Mouse (Mus musculus): Measurements from ENCODE around the gene Prr27. TPM values are rescaled to one million over a fixed set of nuclear protein-coding genes. Genes with fewer than 3 reads are reported as not detected.

The Prr27 gene
- polyA plus RNA-seq (2015; fragmentation: Nextera tagmentation; extraction: Ambion mirVana), result not detected in 2 replicates

DNA sequence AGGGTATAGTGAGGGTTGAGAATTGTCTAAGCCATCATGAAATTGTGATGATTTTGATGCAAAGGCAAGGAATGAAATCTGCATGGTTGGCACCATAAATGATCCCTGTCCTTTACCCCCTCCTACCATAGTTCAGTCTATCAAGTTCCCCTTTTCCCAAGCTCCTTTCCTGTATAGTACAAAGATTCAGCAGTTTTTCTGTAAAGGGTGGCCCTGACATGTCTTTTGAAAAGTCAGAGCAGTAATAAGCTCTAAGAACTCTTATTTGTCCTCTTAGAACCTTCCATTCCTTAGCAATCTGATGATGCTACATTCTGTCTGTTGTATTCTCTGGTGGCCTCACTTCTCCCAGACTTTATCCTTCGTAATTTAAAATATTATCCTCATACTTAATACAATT lies at the start of gene Prr27:
Gene Prr27, plus strand, starts transcription at position 301 of the 400 bp plus-strand sequence.
- Histone ChIP-seq H3K9me3 (no peaks in the 10 kb centered on the region), H3K4me3 (no peak within 1 kb of the TSS), H3K36me3 (replicated peaks) (no peaks in the 10 kb centered on the region), H3K27ac (no peak within 1 kb of the TSS), H3K9ac (no peak within 1 kb of the TSS), H3K4me1 (no peaks in the 10 kb centered on the region), H3K4me2 (no peak within 1 kb of the TSS), H3K27me3 (replicated peaks) (no peaks in the 10 kb centered on the region)
- 71% methylated on average over 1 of the region's 1 CpGs for WGBS
- ATAC-seq (replicated peaks), result no peak

- no peak overlapping the region for H3K4me3 ChIP-seq
- no peaks in the 10 kb centered on the region for H3K27me3 ChIP-seq (replicated peaks)
- ATAC-seq (replicated peaks), result no peak
- 63% methylated on average over 4 of the region's 4 CpGs for WGBS
- no peaks in the 10 kb centered on the region for H3K36me3 ChIP-seq (replicated peaks)
- no peaks in the 10 kb centered on the region for H3K4me1 ChIP-seq
- H3K27ac ChIP-seq, result no peak overlapping the region
- H3K9me3 ChIP-seq, result no peaks in the 10 kb centered on the region
- H3K9ac ChIP-seq, result no peak overlapping the region
- no peak overlapping the region for H3K4me2 ChIP-seq
Observed at GRCm38 (mm10) chr5:87782731-87783130, 42.8 kb upstream of the Prr27 start.

DNA sequence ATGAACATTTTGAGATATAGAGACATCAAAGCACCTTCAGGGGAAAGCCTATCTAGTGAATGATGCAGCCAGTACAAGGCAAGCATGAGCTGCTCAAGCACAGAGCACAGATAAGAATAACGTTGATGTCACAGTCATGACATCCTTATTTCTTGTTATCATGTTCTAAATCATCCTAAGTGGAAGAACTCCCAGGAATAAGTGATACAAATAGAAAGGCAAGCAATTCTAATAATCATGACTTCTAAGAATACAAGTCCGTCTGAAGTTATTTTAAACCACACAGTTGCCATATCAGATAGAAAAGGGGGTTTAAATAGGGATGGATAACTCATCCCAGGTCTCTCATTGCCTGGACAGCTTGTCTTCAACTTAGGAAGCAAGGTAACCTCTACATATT lies 17.7 kb upstream of the Prr27 start, which contains the start of gene Csn1s2b:
Gene Csn1s2b, plus strand, starts transcription at position 301 of the 400 bp plus-strand sequence.
- Histone ChIP-seq H3K9ac (no peak within 1 kb of the TSS), H3K27me3 (replicated peaks) (no peaks in the 10 kb centered on the region), H3K27ac (no peak within 1 kb of the TSS), H3K4me2 (no peak within 1 kb of the TSS), H3K36me3 (replicated peaks) (no peaks in the 10 kb centered on the region), H3K9me3 (no peaks in the 10 kb centered on the region), H3K4me1 (no peaks in the 10 kb centered on the region), H3K4me3 (no peak within 1 kb of the TSS)
- no peak for ATAC-seq (replicated peaks)
- 80% methylated on average over 2 of the region's 2 CpGs for WGBS

DNA sequence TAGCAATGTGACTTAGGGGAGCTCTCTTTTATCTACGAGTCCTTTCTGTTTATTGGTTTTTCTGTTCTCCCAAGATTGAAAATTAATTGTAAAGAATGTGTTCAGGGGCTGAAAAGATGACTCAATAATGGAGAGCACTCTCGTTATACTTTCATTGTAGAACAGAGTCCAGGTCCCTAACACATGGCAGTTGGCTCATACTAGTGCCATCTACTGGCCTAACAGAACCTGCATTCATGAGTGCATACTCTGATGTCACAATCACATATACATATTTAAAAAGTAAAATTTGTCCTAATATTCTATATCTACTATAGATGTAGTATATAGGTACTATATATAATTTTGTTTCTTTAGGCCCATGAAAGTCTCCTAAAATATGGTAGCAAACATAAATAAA lies 16.2 kb upstream of the Prr27 start:
- 70% methylated on average over 2 of the region's 2 CpGs for WGBS
- Histone ChIP-seq H3K27me3 (replicated peaks) (no peaks in the 10 kb centered on the region), H3K4me2 (no peak overlapping the region), H3K27ac (no peak overlapping the region), H3K36me3 (replicated peaks) (no peaks in the 10 kb centered on the region), H3K9me3 (no peaks in the 10 kb centered on the region), H3K4me3 (no peak overlapping the region), H3K4me1 (no peaks in the 10 kb centered on the region), H3K9ac (no peak overlapping the region)
- ATAC-seq (replicated peaks), result no peak

DNA sequence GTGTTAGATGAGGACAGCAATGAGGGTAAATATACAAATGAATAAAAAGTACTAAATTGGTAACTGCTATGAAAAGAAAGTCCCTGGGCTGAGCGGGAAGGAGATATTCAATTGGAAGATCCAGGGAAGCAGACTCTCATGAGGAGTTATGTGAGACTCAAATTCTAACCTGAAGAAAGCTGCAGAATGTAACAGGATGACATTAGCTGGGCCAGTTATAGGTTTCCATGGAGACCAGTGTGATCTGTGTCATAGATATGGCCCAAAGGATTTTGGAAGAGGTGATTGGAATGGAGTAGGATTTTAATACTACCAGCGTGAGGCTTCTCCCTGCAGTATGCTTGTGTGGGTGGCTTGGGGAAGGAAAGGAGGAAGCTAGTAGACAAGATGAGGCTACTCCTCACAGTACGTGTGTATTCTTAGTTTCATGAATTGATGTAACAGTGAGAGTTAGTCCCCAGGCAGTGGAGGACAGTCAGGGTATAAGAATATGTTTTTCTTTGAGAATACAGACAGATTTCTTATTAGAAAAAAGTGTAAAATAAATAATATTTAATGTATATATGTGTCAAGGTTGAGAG lies 29.7 kb downstream of the Prr27 start:
- Histone ChIP-seq H3K4me1 (no peaks in the 10 kb centered on the region), H3K27ac (no peak overlapping the region), H3K9me3 (no peaks in the 10 kb centered on the region), H3K9ac (no peak overlapping the region), H3K4me3 (no peak overlapping the region), H3K36me3 (replicated peaks) (no peaks in the 10 kb centered on the region), H3K4me2 (no peak overlapping the region), H3K27me3 (replicated peaks) (no peaks in the 10 kb centered on the region)
- ATAC-seq (replicated peaks), result peak; percentile 50
- 71% methylated on average over 3 of the region's 3 CpGs for WGBS

GRCm38 (mm10) chr5:87870084-87870483 lies 44.6 kb downstream of the Prr27 start:
- no peaks in the 10 kb centered on the region for H3K27me3 ChIP-seq (replicated peaks)
- no peak for ATAC-seq (replicated peaks)
- H3K36me3 ChIP-seq (replicated peaks), result no peaks in the 10 kb centered on the region
- H3K9ac ChIP-seq, result no peak overlapping the region
- no peak overlapping the region for H3K27ac ChIP-seq
- H3K4me1 ChIP-seq, result no peaks in the 10 kb centered on the region
- H3K4me2 ChIP-seq, result no peak overlapping the region
- H3K4me3 ChIP-seq, result no peak overlapping the region
- H3K9me3 ChIP-seq, result no peaks in the 10 kb centered on the region
- WGBS, result 53% methylated on average over 2 of the region's 2 CpGs

DNA sequence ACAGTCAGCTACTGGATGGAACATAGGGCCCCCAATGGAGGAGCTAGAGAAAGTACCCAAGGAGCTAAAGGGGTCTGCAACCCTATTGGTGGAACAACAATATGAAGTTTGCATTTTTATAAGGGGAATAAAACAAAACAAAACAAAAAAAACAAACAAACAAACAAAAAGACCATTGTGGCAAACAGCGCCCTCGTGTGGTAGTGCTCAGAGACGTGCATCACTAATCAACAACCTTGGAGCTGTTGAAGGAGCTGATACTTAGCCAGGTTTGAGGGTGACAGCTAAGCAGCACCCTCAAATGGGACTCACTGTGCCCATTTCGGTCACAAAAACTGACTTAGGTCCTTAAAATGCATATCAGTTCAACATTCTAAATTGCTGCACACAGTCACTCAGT lies 45.9 kb downstream of the Prr27 start:
- H3K9me3 ChIP-seq, result no peaks in the 10 kb centered on the region
- H3K27ac ChIP-seq, result no peak overlapping the region
- WGBS, result 25% methylated on average over 4 of the region's 4 CpGs
- no peaks in the 10 kb centered on the region for H3K27me3 ChIP-seq (replicated peaks)
- no peak overlapping the region for H3K9ac ChIP-seq
- H3K4me3 ChIP-seq, result no peak overlapping the region
- no peak for ATAC-seq (replicated peaks)
- no peak overlapping the region for H3K4me2 ChIP-seq
- no peaks in the 10 kb centered on the region for H3K4me1 ChIP-seq
- no peaks in the 10 kb centered on the region for H3K36me3 ChIP-seq (replicated peaks)

- H3K9me3 ChIP-seq, result no peaks in the 10 kb centered on the region
- no peak for ATAC-seq (replicated peaks)
- no peaks in the 10 kb centered on the region for H3K27me3 ChIP-seq (replicated peaks)
- no peak within 1 kb of the TSS for H3K27ac ChIP-seq
- no peak within 1 kb of the TSS for H3K4me2 ChIP-seq
- H3K36me3 ChIP-seq (replicated peaks), result no peaks in the 10 kb centered on the region
- H3K4me1 ChIP-seq, result no peaks in the 10 kb centered on the region
- 92% methylated on average over 1 of the region's 1 CpGs for WGBS
- no peak within 1 kb of the TSS for H3K9ac ChIP-seq
- H3K4me3 ChIP-seq, result no peak within 1 kb of the TSS
Observed at GRCm38 (mm10) chr5:87884729-87885128, 59.2 kb downstream of the Prr27 start, which contains the start of gene Odam. Gene Odam (plus strand): TSS chr5:87885029.

Other genes starting within 250 kb of the Prr27 start
- not detected in 2 replicates for gene Sult1e1, start 234.1 kb upstream of the Prr27 start, polyA plus RNA-seq (2015; fragmentation: Nextera tagmentation; extraction: Ambion mirVana)
- gene Csn1s1, start 159.5 kb upstream of the Prr27 start, polyA plus RNA-seq (2015; fragmentation: Nextera tagmentation; extraction: Ambion mirVana), result not detected in 2 replicates
- gene Csn2, start 126.1 kb upstream of the Prr27 start, polyA plus RNA-seq (2015; fragmentation: Nextera tagmentation; extraction: Ambion mirVana), result not detected in 2 replicates
- not detected in 2 replicates for gene Csn1s2a, start 51.1 kb upstream of the Prr27 start, polyA plus RNA-seq (2015; fragmentation: Nextera tagmentation; extraction: Ambion mirVana)
- gene Csn1s2b, start 17.6 kb upstream of the Prr27 start, polyA plus RNA-seq (2015; fragmentation: Nextera tagmentation; extraction: Ambion mirVana), result not detected in 2 replicates
- not detected in 2 replicates for gene Odam, start 59.3 kb downstream of the Prr27 start, polyA plus RNA-seq (2015; fragmentation: Nextera tagmentation; extraction: Ambion mirVana)
- gene Csn3, start 99.9 kb downstream of the Prr27 start, polyA plus RNA-seq (2015; fragmentation: Nextera tagmentation; extraction: Ambion mirVana), result not detected in 2 replicates
- not detected in 2 replicates for gene 2310003L06Rik, start 143.8 kb downstream of the Prr27 start, polyA plus RNA-seq (2015; fragmentation: Nextera tagmentation; extraction: Ambion mirVana)
- not detected in 2 replicates for gene Gm28434, start 143.8 kb downstream of the Prr27 start, polyA plus RNA-seq (2015; fragmentation: Nextera tagmentation; extraction: Ambion mirVana)
- not detected in 2 replicates for gene Cabs1, start 153.8 kb downstream of the Prr27 start, polyA plus RNA-seq (2015; fragmentation: Nextera tagmentation; extraction: Ambion mirVana)
- not detected in 2 replicates for gene Smr3a, start 176.9 kb downstream of the Prr27 start, polyA plus RNA-seq (2015; fragmentation: Nextera tagmentation; extraction: Ambion mirVana)

All from midbrain, embryonic 15.5 days (tissue).